Mouse (Mus musculus) stomach, embryonic 14.5 days (tissue): Measurements from ENCODE around the gene Cav3. TPM values are rescaled to one million over a fixed set of nuclear protein-coding genes. Genes with fewer than 3 reads are reported as not detected.

Experiments
- ATAC-seq: fragments of 200-750 bp; cut with Nextera tagmentation; 2 replicates; pipeline ENCODE4 v1.8.0; 2017; ENCODE audit warnings: low read depth, moderate TSS enrichment; ENCODE audit not compliant: insufficient number of reproducible peaks, insufficient read depth, low FRiP score
- H3K27ac ChIP-seq: fragments of 300-500 bp; sonication (generic); 2 replicates; pipeline ENCODE4 v1.5.1; 2014; ENCODE audit warnings: mild to moderate bottlenecking, low read length, moderate library complexity, mixed read lengths
- H3K27me3 ChIP-seq: fragments of 300-500 bp; sonication (generic); 2 replicates; pipeline ENCODE4 v1.6.1; 2014; ENCODE audit warnings: low read length, control low read depth, mixed read lengths; ENCODE audit not compliant: control insufficient read depth, insufficient read depth
- H3K36me3 ChIP-seq: fragments of 300-500 bp; sonication (generic); 2 replicates; pipeline ENCODE4 v1.6.1; 2014; ENCODE audit warnings: mild to moderate bottlenecking, control low read depth, low read length, moderate library complexity, mixed read lengths; ENCODE audit not compliant: control insufficient read depth, insufficient read depth
- H3K4me1 ChIP-seq: fragments of 300-500 bp; sonication (generic); 2 replicates; pipeline ENCODE4 v1.6.1; 2014; ENCODE audit warnings: low read length, control low read depth, mixed read lengths; ENCODE audit not compliant: control insufficient read depth, insufficient read depth
- H3K4me2 ChIP-seq: fragments of 300-500 bp; sonication (generic); replicated peaks from 2 replicates; pipeline ENCODE4 v1.6.1; 2014; ENCODE audit warnings: low read depth, low read length, control low read depth
- H3K4me3 ChIP-seq: fragments of 300-500 bp; sonication (generic); 2 replicates; pipeline ENCODE4 v1.5.1; 2014; ENCODE audit warnings: low read depth, low read length, control low read depth
- H3K9ac ChIP-seq: fragments of 300-500 bp; sonication (generic); replicated peaks from 2 replicates; pipeline ENCODE4 v1.6.1; 2014; ENCODE audit warnings: low read depth, mild to moderate bottlenecking, control low read depth, low read length, moderate library complexity, mixed read lengths
- H3K9me3 ChIP-seq: fragments of 300-500 bp; sonication (generic); 2 replicates; pipeline ENCODE4 v1.6.1; 2016; ENCODE audit warnings: low read depth, low read length, control low read depth; ENCODE audit not compliant: control insufficient read depth
- WGBS: fragments of 180-500 bp; shearing (Covaris S2); extraction: QIAGEN DNeasy Blood & Tissue Kit; methylation state at CpG from one replicate; pipeline ENCODE4 v1.1.7; 2014; 5-methylcytosine and 5-hydroxymethylcytosine counted together
- polyA plus RNA-seq: library from polyadenylated mRNA; unstranded; fragments of >200 nt; fragmentation: Nextera tagmentation; extraction: Ambion mirVana; gene quantifications from 2 replicates; pipeline ENCODE4 v1.2.1, GENCODE M21; 2014

Gene Cav3
- polyA plus RNA-seq, 1 experiment from 2014 or later, result not detected

DNA sequence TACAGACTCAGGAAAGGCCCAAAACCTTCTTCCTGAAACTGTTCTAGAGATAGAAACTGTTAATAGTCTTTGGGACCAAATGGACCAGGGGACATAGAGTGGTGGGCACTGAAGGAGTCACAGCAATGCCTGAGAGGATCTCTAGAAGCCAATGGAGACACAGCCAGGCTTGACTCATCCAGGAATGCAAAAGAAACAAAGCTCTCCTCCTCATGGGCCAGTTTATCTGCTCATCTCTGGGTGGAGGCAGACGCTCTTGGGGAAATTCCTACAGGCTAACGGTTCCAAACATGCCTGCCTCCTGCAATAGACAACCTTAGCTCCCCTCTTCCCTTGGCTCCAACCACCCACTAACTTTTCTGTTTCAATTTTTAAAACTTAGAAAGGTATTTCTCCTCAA, 38.2 kb downstream of the Cav3 start:
- no peak for ATAC-seq
- Histone ChIP-seq H3K36me3 (no peaks in the 10 kb centered on the region), H3K9ac (no peak overlapping the region), H3K4me1 (no peaks in the 10 kb centered on the region), H3K27me3 (no peaks in the 10 kb centered on the region), H3K4me2 (no peak overlapping the region), H3K4me3 (no peak overlapping the region), H3K27ac (no peak overlapping the region), H3K9me3 (no peaks in the 10 kb centered on the region)
- 64% methylated on average over 2 of the region's 2 CpGs for WGBS

- 86% methylated on average over 3 of the region's 3 CpGs for WGBS
- ATAC-seq, result no peak
- no peak overlapping the region for H3K27ac ChIP-seq
Measured at GRCm38 (mm10) chr6:112498716-112499115, 39.4 kb downstream of the Cav3 start.

DNA sequence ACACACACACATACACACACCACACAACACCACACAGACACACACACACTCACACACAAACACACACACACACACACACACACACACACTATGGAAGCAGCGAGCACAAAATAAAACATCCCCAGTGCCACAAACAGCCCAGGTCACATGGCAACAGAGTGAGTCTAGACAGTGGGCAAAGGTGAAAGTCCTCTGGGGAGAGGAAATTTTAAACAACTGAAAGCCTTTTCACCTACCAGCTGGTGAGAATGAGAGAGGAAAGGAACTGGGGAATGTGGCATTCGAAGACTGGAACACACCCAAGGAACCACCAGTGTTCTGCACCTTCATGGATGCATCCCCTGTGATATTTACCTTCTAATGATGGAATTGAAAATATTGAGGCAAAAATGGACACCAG, 40.2 kb downstream of the Cav3 start:
- no peak overlapping the region for H3K27ac ChIP-seq
- ATAC-seq, result no peak
- H3K27me3 ChIP-seq, result no peaks in the 10 kb centered on the region
- H3K4me2 ChIP-seq, result no peak overlapping the region
- no peaks in the 10 kb centered on the region for H3K4me1 ChIP-seq
- H3K4me3 ChIP-seq, result no peak overlapping the region
- no peaks in the 10 kb centered on the region for H3K36me3 ChIP-seq
- WGBS, result 62% methylated on average over 2 of the region's 2 CpGs
- H3K9ac ChIP-seq, result no peak overlapping the region
- H3K9me3 ChIP-seq, result no peaks in the 10 kb centered on the region

More at GRCm38 (mm10) chr6:112498716-112499115, 39.4 kb downstream of the Cav3 start:
- Histone ChIP-seq H3K9ac (no peak overlapping the region), H3K36me3 (no peaks in the 10 kb centered on the region), H3K27me3 (no peaks in the 10 kb centered on the region), H3K4me2 (no peak overlapping the region), H3K4me3 (no peak overlapping the region), H3K4me1 (no peaks in the 10 kb centered on the region), H3K9me3 (no peaks in the 10 kb centered on the region)

DNA sequence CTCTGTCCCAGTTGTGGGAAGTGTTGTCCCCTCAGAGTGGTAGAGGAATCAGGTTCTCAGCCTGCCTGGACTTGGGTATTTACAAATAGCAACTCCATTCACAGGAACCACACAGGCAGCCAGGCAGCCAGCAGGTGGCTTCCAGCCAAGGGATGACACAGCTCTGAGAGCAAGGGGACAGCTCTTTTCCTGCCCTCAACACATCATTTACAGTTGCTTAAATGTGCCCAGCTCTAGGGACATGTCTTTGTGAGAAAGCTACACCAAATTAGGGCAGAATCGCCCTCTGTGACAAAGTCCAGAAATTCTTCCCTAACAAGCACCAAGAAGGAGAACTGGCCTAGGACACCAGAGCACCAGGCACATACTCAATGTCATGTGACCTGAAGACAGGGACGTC, 41.9 kb downstream of the Cav3 start:
- no peaks in the 10 kb centered on the region for H3K36me3 ChIP-seq
- 73% methylated on average over 2 of the region's 2 CpGs for WGBS
- no peak overlapping the region for H3K4me3 ChIP-seq
- ATAC-seq, result no peak
- no peaks in the 10 kb centered on the region for H3K4me1 ChIP-seq
- H3K27me3 ChIP-seq, result no peaks in the 10 kb centered on the region
- H3K4me2 ChIP-seq, result no peak overlapping the region
- no peak overlapping the region for H3K9ac ChIP-seq
- H3K9me3 ChIP-seq, result no peaks in the 10 kb centered on the region
- H3K27ac ChIP-seq, result no peak overlapping the region

GRCm38 (mm10) chr6:112507617-112508016, 48.3 kb downstream of the Cav3 start:
- Histone ChIP-seq H3K4me2 (no peak overlapping the region), H3K4me1 (no peaks in the 10 kb centered on the region), H3K9ac (no peak overlapping the region), H3K9me3 (no peaks in the 10 kb centered on the region), H3K36me3 (no peaks in the 10 kb centered on the region), H3K27me3 (no peaks in the 10 kb centered on the region), H3K4me3 (no peak overlapping the region), H3K27ac (no peak overlapping the region)
- no peak for ATAC-seq
- WGBS, result 54% methylated on average over 2 of the region's 2 CpGs

DNA sequence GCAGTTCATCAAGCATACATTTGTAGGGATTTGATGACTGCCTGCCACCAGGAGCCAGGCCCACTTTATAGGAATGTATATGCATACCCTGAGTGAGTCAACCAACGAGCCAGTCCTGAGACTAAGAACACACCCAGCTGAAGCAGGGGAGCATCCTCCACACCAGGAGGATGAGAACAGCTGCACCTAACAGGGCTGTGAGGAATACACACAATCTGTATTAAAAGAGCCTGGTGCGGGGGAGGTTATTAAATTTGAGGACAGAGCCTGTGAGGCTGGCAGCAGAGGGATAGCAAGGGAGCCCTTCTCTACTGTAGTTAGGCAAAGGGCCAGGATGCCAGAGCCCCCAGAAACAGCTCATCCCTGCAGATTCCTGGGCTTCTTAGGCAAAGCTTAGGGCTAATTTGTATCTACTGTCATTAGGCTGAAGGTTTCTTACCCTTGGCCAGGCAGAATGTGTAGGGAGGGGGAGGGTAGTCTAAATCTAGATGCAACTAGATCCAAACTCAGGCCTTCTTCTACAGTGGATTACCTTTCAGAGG, 50.4 kb downstream of the Cav3 start:
- 52% methylated on average over 2 of the region's 2 CpGs for WGBS
- Histone ChIP-seq H3K4me2 (no peak overlapping the region), H3K4me1 (no peaks in the 10 kb centered on the region), H3K27ac (no peak overlapping the region), H3K9ac (no peak overlapping the region), H3K36me3 (no peaks in the 10 kb centered on the region), H3K27me3 (no peaks in the 10 kb centered on the region), H3K9me3 (no peaks in the 10 kb centered on the region), H3K4me3 (no peak overlapping the region)
- no peak for ATAC-seq

DNA sequence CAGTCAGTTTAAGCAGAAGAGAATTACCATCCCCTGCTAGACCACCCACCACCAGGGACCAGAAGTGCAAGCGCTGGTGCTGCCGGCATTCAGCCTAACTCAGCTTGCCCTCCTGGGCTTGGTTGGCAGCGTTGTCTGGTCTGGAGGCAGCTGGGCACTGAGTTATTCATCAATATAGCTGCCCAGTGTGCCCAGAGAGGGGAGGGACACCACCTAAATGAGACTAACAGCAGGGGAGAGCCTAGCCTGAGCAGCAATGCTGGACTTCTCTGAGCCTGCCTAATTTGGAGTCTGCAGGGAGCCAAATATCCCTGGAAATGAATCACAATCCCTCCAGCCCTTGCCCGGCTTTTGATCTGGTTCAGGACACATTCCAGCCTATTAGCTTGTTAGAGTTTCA, 51.0 kb downstream of the Cav3 start:
- Histone ChIP-seq H3K36me3 (no peaks in the 10 kb centered on the region), H3K9me3 (no peaks in the 10 kb centered on the region), H3K27me3 (no peaks in the 10 kb centered on the region), H3K4me3 (no peak overlapping the region), H3K9ac (no peak overlapping the region), H3K27ac (no peak overlapping the region), H3K4me1 (no peaks in the 10 kb centered on the region), H3K4me2 (no peak overlapping the region)
- 49% methylated on average over 4 of the region's 4 CpGs for WGBS
- no peak for ATAC-seq

GRCm38 (mm10) chr6:112514591-112514990, 55.3 kb downstream of the Cav3 start:
- H3K4me2 ChIP-seq, result no peak overlapping the region
- no peaks in the 10 kb centered on the region for H3K4me1 ChIP-seq
- H3K9ac ChIP-seq, result no peak overlapping the region
- WGBS, result 88% methylated on average over 6 of the region's 6 CpGs
- no peak overlapping the region for H3K4me3 ChIP-seq
- no peaks in the 10 kb centered on the region for H3K27me3 ChIP-seq
- H3K27ac ChIP-seq, result no peak overlapping the region
- no peaks in the 10 kb centered on the region for H3K9me3 ChIP-seq
- ATAC-seq, result no peak
- H3K36me3 ChIP-seq, result no peaks in the 10 kb centered on the region

- Histone ChIP-seq H3K4me2 (no peak overlapping the region), H3K27me3 (no peaks in the 10 kb centered on the region), H3K27ac (no peak overlapping the region), H3K9ac (no peak overlapping the region), H3K9me3 (no peaks in the 10 kb centered on the region), H3K4me3 (no peak overlapping the region), H3K4me1 (no peaks in the 10 kb centered on the region), H3K36me3 (no peaks in the 10 kb centered on the region)
- no peak for ATAC-seq
- WGBS, result 25% methylated on average over 1 of the region's 1 CpGs
Measured at GRCm38 (mm10) chr6:112516496-112516895, 57.2 kb downstream of the Cav3 start.
